Mouse (Mus musculus) right cerebral cortex, postnatal 4 days (tissue): Measurements from ENCODE around the gene Rnf217.
A peak's percentile ranks its signal among the peaks of the same experiment; 100 is the strongest.

Source experiments
- DNase-seq: peaks from one replicate; pipeline ENCODE4 v3.0.0-alpha.2; 2022

The Rnf217 gene

DNA sequence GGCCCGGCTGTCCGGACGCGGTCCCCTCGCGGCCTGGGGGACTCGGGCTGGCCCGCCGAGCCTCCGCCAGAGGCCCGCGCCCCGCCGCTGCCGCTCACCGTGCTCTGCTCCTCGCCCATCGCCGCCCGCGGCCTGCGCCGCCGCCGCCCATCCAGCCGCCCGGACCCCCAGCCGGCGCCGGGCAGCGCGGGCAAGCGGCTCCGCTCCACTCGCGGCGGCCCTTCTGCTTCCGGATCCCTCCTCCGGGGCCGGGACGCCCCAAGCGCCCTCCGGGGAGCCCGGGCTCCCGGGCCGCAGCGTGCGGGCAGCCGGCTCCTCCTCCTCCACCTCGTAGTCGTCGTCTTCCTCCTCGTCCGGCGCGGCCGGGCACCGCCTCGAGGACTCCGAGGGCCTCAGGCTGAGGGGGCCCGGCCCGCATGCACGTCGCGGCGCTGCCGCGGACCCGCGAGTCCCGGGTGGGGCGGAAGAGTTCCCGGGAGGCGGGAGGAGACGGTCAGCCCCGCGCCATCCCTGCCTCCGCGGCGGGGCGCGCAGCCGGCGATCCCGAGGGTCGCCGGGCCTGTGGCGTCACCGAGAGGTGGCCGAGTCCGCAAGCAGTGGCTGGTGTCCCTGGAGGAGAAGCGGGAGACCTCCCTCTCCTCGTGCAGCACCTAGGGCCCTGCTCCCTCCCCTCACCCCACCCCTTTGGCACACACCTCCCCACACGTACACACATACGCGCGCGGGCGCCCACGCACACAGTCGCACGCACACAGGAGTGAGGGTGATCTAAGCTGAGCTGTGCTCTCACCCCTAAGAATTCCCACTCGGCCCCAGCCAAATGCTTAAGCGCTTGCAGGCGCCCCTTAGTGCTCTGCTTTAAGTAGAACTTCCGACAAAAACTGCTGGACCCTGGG lies at the start of gene Rnf217:
Gene Rnf217, minus strand, starts transcription at position 119 of the 896 bp plus-strand sequence.
- DNase-seq, result peak; percentile 72

GRCm38 (mm10) chr10:31647270-31647669 lies 38.3 kb upstream of the Rnf217 start:
- DNase-seq, result no peak

- DNase-seq, result no peak
Measured at GRCm38 (mm10) chr10:31646083-31646482, 37.1 kb upstream of the Rnf217 start.

- no peak for DNase-seq
Measured at GRCm38 (mm10) chr10:31635098-31635497, 26.1 kb upstream of the Rnf217 start.

GRCm38 (mm10) chr10:31632005-31632404 lies 23.0 kb upstream of the Rnf217 start:
- no peak for DNase-seq

DNA sequence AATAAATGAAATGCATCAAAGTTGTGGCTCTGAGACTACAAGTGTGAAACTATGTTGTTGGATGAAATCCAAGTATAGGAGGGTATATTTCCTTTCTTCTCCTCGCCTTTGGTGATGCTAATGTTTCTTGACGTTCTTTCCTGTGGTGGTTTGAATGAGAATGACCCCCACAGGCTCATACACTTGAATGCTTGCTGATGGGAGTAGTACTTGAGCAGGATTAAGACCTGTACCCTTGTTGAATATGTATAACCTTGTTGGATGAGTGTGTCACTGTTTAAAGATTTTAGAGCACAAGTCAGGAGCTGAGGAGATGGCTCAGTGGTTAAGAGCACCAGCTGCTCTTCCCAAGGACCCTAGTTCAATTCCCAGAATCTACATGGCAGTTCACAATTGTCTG lies 6.4 kb upstream of the Rnf217 start:
- DNase-seq, result no peak

GRCm38 (mm10) chr10:31614111-31614510 lies 5.1 kb upstream of the Rnf217 start:
- DNase-seq, result no peak

DNA sequence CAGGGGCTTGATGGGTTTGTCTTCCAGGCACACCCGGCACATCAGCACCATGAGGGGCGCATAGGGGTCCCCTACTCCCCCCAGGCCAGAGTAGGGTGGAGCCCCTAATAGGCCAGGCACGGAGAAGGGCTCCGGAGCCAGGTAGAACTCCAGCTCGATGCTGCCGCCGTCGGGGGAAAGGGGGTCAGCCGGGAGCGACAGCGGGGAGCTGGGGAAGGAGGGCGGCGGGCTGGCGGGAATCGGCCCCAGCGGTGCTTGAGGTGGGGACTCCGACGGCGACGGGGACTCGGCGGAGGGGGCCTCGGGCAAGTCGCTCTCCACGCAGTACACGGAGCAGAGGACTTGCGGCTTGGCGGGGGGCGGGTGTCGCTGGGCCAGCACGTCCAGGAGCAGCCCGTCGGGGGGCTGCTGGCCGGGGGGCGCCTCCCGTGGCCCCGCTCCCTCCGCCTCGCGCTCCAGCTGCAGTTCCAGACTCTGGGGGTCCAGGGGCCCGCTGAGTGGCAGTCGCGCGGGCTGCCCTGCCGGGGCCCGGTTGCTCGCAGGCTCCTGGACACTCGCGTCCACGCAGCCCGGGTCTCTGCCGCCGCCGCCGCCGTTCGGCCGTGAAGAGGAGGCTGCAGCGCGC lies 431 bp downstream of the Rnf217 start:
- DNase-seq, result peak; percentile 53

- no peak for DNase-seq
Measured at GRCm38 (mm10) chr10:31606981-31607867, 1.8 kb downstream of the Rnf217 start.

- DNase-seq, result no peak
Measured at GRCm38 (mm10) chr10:31603855-31604254, 5.1 kb downstream of the Rnf217 start.

DNA sequence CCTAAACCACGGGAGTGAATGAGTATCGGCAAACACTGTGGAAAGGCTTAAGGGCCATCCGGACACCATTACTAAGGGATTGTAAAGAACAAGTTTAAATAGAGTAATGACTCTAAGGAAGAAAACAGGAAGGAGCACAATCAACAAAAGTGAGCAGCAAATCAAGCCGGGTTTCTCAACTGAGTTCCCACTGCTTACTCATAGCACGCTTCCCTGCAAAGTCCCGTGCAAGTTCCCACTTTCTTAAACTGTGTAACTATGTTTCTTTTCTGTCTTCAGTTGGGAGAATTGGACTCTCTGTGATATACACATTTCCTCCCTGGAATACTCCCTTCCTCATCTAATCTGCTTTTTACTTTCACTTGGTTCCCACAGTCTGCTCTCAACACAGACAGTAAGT lies 8.9 kb downstream of the Rnf217 start:
- no peak for DNase-seq

GRCm38 (mm10) chr10:31597886-31598285 lies 11.1 kb downstream of the Rnf217 start:
- no peak for DNase-seq

GRCm38 (mm10) chr10:31596804-31597203 lies 12.2 kb downstream of the Rnf217 start:
- DNase-seq, result no peak

DNA sequence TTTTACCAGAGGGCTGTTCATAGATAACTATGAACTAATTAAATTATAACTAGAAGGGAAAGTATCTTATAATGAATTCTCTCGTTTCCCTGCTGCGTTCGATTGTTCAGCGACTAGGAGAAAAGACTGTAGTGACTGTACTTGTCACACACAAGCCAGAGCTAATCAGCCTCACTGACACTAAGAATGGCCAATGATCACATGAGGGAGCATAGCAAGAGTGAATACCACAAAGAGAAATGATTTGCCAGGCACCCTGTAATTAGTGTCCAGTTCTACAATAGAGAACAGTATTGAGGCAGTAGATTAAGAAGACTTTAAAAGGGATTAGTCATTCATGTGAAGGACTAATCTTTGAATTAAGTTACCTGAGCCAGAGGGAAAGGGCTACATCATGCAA lies 13.7 kb downstream of the Rnf217 start:
- DNase-seq, result no peak

DNA sequence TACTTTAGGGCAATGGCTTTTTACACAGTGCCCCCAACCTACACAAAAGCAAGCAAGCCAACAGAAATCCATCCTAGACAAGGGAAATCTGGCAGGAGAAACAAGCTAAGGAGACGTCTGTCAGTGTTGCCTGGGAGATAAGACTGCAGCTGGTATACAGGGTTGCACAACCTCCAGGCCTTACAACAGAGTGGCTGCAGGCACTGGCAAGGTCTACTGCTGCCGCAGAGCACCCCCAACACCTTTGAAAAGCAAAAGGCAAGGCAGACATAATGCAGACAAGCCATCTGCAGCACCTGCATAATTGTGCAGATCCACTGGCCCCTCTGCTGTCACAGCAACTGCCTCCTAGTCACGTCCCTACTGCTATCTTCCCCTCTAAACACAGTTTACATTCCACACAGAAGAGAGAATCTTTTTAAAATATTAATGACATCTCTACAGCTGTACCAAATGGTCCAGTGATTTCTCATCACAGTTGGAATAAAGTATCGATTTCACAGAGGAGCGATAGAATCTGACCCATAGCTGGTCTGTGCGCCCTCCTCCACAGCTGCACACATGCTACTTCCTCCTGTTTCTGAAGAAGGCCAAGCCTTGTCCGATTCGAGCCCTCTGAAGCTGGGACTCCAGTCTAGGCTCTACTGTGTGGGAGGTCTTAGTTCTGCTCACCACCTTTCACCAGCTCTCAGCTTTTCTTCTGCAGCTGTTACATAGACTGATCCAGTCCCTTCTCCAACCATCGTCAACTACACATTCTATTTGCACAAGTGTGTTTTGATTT lies 16.1 kb downstream of the Rnf217 start:
- no peak for DNase-seq

- no peak for DNase-seq
Measured at GRCm38 (mm10) chr10:31592095-31592740, 16.8 kb downstream of the Rnf217 start.

DNA sequence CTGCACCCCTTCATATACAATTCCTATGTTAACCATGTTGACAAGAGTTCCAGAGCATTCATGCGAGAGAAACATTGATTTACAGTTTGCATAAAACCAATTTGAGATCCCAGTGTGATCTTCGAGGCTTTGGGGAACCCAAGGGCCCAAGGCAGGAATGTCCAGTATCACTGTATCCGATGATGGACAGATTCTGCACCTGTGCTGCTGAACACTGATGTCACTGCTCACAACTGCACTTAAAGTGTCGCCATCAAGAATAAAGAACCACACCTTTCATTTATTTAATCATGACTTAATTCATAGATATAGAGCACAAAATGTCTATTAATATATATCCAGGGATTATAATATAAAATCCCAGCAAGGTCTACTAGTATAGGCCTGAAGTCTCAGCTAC lies 28.3 kb downstream of the Rnf217 start:
- no peak for DNase-seq

GRCm38 (mm10) chr10:31580073-31580472 lies 28.9 kb downstream of the Rnf217 start:
- no peak for DNase-seq

GRCm38 (mm10) chr10:31573267-31573666 lies 35.7 kb downstream of the Rnf217 start:
- no peak for DNase-seq

DNA sequence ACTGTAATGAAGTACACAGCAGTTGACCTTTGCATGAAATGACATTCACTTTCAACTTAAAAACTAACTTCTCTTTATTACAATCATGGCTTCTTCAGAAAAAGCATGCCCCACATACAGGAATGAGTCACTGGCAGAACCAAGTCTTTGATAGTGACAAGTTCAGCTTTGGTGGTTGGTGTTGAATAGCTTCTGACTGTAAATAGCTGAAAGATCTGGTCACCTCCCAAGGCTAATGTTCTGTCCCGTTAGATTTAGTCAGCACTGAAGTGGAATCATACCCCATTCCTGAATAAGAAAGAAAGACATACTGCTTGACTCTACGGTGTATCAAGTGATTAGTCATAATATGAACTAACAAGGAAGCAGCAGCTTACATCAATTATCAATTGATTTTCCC lies 51.7 kb downstream of the Rnf217 start:
- no peak for DNase-seq

DNA sequence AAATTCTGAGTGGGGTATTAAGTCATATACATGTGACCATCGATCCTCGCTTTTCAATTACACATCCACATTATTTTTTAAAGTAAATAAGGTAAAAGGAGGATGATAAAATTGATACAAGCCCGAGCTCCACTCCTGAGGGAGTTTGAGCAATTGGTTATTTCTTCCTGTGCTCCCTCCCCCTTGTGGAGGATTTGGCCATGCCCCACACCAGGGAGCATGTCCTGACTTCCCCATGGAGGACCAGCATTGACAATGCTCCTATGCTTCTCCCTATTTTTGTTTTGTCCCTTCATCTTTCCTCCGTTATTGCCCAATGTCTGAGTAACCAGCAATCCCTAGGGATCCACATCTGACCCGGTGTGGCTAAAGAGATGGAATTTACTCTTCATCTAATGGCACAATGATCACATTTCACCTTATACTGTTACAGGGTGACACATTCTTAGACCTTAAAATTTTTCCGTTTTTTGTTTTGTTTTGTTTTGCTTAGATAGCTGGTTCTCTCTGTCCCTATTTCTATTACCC lies 53.5 kb downstream of the Rnf217 start:
- DNase-seq, result no peak

- DNase-seq, result no peak
Measured at GRCm38 (mm10) chr10:31553302-31553701, 55.7 kb downstream of the Rnf217 start.
